Mouse (Mus musculus) thymus, postnatal 14 days (tissue): Measurements from ENCODE around the gene Entpd6.

Source experiments
- DNase-seq: peaks from one replicate; pipeline ENCODE4 v3.0.0; 2021

Entpd6 gene

DNA sequence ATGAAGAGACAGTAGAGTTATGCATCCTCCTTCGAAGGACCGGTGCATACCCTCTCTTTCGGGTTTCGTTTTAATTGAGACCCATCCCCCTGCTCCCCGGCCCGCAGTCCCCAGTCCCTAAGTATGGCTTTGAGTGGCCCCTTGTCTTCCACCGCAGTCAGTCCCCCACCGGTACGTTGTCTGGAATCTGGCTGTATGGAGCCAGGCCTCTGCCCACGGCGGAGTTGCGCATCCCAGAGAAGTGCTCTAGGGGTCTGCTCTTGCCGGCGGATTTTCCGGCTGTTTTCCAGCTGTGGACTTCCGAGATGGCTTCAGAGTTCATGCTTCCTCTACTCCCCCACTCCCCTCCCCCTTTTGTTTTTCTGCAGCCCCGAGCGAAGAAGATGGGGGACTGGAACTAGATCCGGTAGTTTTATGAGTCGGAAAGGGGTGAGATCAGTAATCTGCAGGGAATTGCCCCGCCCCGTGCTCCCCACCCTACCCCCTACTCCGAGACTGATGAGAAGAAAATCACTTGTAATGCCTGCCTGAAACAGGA lies 38.5 kb downstream of the Entpd6 start:
- peak; percentile 38 for DNase-seq

DNA sequence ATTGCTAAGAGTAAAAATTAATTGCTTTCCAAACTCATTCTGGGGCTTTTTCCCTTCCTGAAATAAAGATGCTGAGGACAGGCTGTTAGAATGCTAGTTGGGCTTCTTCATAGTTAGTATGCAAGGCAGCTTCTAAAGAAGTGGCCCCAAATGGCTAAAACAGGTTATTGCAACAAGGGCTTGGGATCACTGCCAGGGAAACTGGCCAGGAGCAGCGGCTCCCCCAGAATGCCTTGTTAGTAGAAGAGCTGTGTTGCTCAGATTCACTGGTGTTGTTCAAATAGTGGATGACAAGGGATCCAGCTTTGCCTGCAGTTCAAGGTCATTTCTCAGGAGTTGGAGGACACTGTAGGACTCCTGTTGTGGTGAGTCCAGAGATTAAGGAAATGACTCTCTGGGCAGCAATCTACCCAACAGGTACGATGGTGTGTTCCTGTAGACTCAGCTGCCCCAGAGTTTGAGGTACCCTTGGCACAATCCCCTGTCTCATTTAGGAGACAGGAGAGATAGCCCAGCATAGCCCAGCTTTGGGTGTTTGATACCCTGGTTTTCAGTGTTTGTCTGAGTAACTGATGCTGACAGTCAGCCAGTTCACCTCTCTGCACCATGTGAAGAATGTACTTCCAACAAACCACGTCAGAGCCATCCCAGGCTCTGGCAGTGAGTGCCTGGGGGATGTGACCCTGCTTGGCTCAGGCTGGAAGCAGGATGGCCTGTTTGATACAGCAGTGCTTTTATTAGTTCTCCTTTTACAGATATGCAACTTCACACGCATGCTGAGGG lies 40.1 kb downstream of the Entpd6 start:
- no peak for DNase-seq

DNA sequence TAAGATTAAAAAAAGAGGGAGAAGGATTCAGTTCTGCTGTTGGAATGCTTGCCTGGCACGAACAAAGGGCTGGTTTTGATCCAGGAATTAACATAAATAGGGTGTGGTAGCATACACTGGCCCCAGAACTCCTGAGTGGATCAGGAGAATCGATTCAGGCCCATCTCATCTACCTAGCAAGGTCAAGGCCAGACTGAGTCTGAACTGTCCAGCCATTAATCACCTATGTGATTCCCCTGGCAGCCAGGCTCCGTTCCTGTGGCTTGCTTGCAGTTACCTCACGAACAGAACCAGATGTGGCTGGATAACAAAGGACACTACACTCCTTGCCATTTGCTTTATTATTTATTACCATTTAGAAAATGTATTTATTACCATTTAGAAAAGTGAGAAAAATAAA lies 44.5 kb downstream of the Entpd6 start:
- DNase-seq = no peak

GRCm38 (mm10) chr2:150798084-150798483 lies 49.2 kb downstream of the Entpd6 start:
- no peak for DNase-seq

- DNase-seq = no peak
Observed at GRCm38 (mm10) chr2:150800616-150801015, 51.8 kb downstream of the Entpd6 start.

DNA sequence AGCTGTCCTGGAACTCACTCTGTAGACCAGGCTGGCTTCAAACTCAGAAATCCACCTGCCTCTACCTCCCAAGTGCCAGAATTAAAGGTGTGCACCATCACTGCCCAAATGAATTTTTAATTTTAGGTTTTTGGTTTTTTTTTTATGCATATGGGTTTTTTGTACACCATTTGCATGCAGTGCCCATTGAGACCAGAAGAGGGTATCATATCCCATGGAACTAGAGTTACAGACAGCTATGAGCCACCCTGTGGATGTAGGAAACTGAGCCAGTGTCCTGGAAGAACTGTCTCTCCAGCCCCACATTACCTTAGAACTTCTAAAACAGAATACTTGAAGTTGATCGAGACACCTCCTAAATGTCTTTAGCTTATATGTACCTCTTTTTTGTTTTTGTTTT lies 54.2 kb downstream of the Entpd6 start:
- DNase-seq = peak; percentile 32

- no peak for DNase-seq
Observed at GRCm38 (mm10) chr2:150808381-150808780, 59.5 kb downstream of the Entpd6 start.

- no peak for DNase-seq
Observed at GRCm38 (mm10) chr2:150808812-150809211, 60.0 kb downstream of the Entpd6 start.

- no peak for DNase-seq
Observed at GRCm38 (mm10) chr2:150810603-150811002, 61.8 kb downstream of the Entpd6 start.

DNA sequence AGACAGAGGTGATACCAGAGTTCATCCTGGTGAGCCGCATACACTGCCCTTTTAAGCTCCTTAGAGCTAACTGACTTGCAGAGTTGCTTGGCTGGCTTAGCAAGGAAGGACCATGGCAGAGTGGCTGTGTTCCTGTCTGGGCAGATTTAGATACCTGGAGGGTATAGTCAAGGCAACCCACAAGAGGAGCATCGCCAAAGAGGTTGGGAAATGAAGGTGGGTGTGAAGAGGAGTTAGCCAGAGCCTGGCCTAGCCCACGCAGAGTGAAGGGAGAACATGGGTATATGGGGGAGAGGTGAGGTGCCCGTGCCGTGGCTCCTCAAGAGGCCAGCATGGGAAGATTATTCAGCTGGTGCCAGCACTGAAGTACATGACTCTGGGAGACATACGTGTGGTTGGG lies 64.0 kb downstream of the Entpd6 start:
- DNase-seq = no peak

DNA sequence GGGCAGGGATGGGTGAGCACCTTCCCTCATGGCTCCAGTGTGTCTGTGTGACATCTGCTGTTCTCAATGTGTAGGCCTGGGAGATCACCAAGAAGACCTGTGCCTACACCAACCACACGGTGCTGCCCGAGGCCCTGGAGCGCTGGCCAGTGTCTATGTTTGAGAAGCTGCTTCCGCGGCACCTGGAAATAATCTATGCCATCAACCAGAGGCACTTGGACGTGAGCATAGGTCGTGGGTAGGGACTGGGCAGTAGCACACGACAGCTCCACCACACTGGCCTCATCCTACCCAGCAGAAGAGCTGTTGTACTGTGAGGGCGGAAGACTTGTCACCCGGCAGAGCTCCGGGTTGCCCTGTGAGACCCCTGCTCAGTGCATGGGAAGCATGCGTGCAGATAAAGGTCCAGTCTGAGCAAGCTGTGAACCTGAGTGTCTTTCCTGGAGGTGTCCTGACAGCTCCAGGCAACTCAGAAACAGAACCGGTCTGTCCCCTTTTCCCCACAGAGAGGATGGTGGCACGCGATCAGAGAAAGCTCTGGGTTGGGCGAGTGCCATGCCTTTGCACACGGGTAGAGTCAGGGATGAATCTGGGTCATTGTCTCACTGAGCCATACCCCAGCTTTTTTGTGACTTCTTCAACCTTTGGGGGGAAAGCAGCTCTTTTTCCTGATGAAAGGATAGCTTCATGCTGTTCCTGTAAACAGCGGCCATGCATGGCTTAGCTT lies 68.0 kb downstream of the Entpd6 start:
- DNase-seq = no peak

- no peak for DNase-seq
Observed at GRCm38 (mm10) chr2:150818742-150819141, 69.9 kb downstream of the Entpd6 start.

DNA sequence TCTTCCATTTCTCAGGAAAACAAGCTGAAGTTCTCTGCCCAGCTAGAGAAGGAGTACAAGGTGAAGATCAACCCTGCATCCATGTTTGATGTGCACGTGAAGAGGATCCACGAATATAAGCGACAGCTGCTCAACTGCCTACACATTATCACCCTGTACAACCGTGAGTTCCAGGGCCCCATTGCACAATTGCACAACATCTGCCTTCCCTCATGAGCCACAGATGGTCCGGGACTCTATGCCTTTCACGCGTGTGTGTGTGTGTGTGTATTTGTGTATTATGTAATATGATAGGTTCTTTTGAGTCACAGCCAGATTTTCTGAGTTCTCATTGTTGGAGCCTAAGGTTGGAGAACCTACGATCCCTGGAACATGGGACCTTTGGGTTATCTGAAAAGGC lies 71.9 kb downstream of the Entpd6 start:
- DNase-seq = no peak
